Mouse (Mus musculus) hindbrain, embryonic 16.5 days (tissue): ENCODE data around the gene Oxsr1. TPM values are rescaled to one million over a fixed set of nuclear protein-coding genes. Genes with fewer than 3 reads are reported as not detected.
A peak's percentile ranks its signal among the peaks of the same experiment; 100 is the strongest.
"Not testable (repeated sequence)": the region's sequence is repeated elsewhere in the genome, so short reads cannot be mapped to it uniquely, and the experiment has no call there.

ENCODE experiments used
- ATAC-seq: fragments of 200-750 bp; cut with Nextera tagmentation; 2 replicates; pipeline ENCODE4 v1.8.0; 2017; ENCODE audit warnings: moderate TSS enrichment, moderate library complexity
- H3K27ac ChIP-seq: fragments of 300-500 bp; sonication (generic); 2 replicates; pipeline ENCODE4 v1.5.1; 2014; ENCODE audit warnings: low read depth, mild to moderate bottlenecking, control low read depth, low read length, moderate library complexity
- H3K27me3 ChIP-seq: fragments of 300-500 bp; sonication (generic); replicated peaks from 2 replicates; pipeline ENCODE4 v1.6.1; 2014; ENCODE audit warnings: low read length; ENCODE audit not compliant: control insufficient read depth, insufficient read depth
- H3K36me3 ChIP-seq: fragments of 300-500 bp; sonication (generic); 2 replicates; pipeline ENCODE4 v1.6.1; 2014; ENCODE audit warnings: mild to moderate bottlenecking, low read length, moderate library complexity, mixed read lengths; ENCODE audit not compliant: control insufficient read depth, insufficient read depth
- H3K4me1 ChIP-seq: fragments of 300-500 bp; sonication (generic); 2 replicates; pipeline ENCODE4 v1.6.1; 2014; ENCODE audit warnings: low read depth, low read length; ENCODE audit not compliant: control insufficient read depth, insufficient read depth
- H3K4me2 ChIP-seq: fragments of 300-500 bp; sonication (generic); 2 replicates; pipeline ENCODE4 v1.6.1; 2014; ENCODE audit warnings: mild to moderate bottlenecking, low read length, control low read depth, moderate library complexity
- H3K4me3 ChIP-seq: fragments of 300-500 bp; sonication (generic); 2 replicates; pipeline ENCODE4 v1.5.1; 2014; ENCODE audit warnings: mild to moderate bottlenecking, low read length, control low read depth, moderate library complexity
- H3K9ac ChIP-seq: fragments of 300-500 bp; sonication (generic); 2 replicates; pipeline ENCODE4 v1.6.1; 2014; ENCODE audit warnings: low read depth, mild to moderate bottlenecking, control low read depth, low read length, moderate library complexity
- H3K9me3 ChIP-seq: fragments of 300-500 bp; sonication (generic); 2 replicates; pipeline ENCODE4 v1.6.1; 2014; ENCODE audit warnings: mild to moderate bottlenecking, low read length, moderate library complexity; ENCODE audit not compliant: control insufficient read depth
- WGBS: fragments of 180-500 bp; shearing (Covaris S2); extraction: QIAGEN DNeasy Blood & Tissue Kit; methylation state at CpG from one replicate; pipeline ENCODE4 v1.1.7; 2014; 5-methylcytosine and 5-hydroxymethylcytosine counted together
- polyA plus RNA-seq: library from polyadenylated mRNA; unstranded; fragments of >200 nt; fragmentation: Nextera tagmentation; extraction: Ambion mirVana; gene quantifications from 2 replicates; pipeline ENCODE4 v1.2.1, GENCODE M21; 2015

Oxsr1 gene
- polyA plus RNA-seq = 12.1 and 12.8 TPM in 2 replicates

DNA sequence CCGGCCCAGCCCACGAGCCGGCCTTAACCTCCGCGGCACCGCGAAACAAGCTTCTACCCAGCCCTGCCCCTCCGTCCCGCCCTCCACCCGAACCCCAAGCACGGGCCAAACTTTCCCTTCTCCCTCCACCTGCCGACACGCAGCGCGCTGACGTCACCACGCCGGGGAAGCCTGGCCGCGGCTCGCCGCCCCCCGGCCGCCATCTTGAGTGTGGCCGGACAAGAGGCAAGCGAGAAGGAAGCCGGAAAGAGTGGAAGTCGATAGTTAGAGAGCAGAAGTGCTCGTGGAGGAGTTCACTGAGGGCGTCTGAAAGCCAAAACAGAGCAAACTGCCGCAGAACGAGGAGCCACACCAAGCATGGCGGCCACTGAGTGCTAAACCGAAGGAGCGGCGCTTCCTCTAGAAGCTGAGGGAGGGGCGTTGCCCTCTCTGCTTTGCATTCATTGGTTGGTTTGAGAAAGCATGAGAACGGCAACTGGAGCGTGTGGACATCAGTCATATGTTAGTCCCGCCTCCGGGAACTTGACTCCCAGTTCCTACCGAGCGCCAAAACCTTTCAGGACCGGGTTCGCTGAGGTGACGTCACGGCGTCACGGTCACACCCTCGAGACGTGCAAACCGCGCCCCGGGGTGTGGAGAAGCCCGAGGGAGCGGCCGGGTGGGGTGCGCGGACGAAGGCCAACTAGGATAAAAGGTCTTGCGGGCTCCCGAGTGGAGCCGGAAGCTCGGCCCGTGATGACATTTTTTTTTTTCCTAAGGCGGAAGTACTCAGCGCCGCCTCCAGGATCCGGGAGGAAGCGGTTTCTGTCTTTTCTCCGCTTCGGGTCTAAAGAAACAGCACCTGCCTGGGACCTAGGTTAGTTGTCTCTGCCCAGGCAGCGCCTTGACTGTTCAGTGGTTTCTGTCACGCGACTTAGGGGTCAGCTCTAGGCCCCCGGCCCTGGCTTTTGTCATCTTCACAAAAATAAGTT lies at the start of gene Oxsr1:
Gene Oxsr1, minus strand, starts transcription at position 139 of the 971 bp plus-strand sequence.
- peak within 1 kb of the TSS; percentile 96 for H3K4me3 ChIP-seq
- no peaks in the 10 kb centered on the region for H3K27me3 ChIP-seq
- peak within 1 kb of the TSS; percentile 89 for H3K9ac ChIP-seq
- peak within 1 kb of the TSS; percentile 94 for H3K27ac ChIP-seq
- WGBS = under 1% methylated on average over 76 of the region's 76 CpGs
- H3K36me3 ChIP-seq = no peaks in the 10 kb centered on the region
- H3K4me2 ChIP-seq = peak within 1 kb of the TSS; percentile 87
- peak; percentile 98 for ATAC-seq
- H3K4me1 ChIP-seq = peaks cover 20% of the 10 kb centered on the region
- no peaks in the 10 kb centered on the region for H3K9me3 ChIP-seq

DNA sequence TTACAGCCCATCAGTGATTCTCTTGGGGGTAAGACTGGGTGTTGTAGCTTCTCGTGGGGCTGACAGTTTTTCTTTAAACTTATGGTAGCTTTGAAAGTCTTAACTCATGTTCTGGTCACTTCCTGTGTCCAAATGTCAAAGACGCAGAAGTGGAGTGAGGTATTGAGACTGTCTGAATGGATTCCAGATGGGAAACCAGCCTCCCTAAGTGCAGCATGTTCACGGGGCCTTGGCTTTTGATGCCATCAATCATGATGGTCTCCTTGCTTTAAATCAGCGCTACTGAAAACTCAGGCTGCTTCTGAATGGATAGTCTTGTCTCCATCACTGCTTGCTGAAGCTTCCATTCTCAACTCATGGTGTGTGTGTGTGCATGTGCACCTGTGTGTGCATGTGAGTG lies 49.0 kb upstream of the Oxsr1 start:
- no peak for ATAC-seq
- Histone ChIP-seq H3K9me3 (no peaks in the 10 kb centered on the region), H3K27ac (no peak overlapping the region), H3K4me3 (no peak overlapping the region), H3K27me3 (no peaks in the 10 kb centered on the region), H3K36me3 (no peaks in the 10 kb centered on the region), H3K4me1 (no peaks in the 10 kb centered on the region), H3K9ac (no peak overlapping the region), H3K4me2 (no peak overlapping the region)
- WGBS = 70% methylated on average over 4 of the region's 4 CpGs

DNA sequence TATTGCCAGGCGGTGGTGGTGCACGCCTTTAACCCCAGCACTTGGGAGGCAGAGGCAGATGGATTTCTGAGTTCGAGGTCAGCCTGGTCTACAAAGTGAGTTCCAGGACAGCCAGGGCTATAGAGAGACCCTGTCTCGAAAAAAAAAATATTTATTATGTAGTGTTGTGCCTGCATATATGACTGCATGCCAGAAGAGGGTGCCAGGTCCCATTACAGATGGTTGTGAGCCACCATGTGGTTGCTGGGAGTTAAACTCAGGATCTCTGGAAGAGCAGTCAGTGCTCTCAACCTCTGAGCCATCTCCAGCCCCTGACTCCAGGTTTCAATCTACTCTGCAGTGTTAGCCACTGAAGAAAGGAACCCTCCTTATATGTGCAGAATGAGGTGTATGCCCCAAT lies 48.5 kb upstream of the Oxsr1 start:
- H3K4me2 ChIP-seq, ATAC-seq, H3K27me3 ChIP-seq, H3K9me3 ChIP-seq, H3K4me3 ChIP-seq, H3K9ac ChIP-seq, H3K36me3 ChIP-seq, H3K27ac ChIP-seq, H3K4me1 ChIP-seq: not testable (repeated sequence)
- 85% methylated on average over 4 of the region's 4 CpGs for WGBS

DNA sequence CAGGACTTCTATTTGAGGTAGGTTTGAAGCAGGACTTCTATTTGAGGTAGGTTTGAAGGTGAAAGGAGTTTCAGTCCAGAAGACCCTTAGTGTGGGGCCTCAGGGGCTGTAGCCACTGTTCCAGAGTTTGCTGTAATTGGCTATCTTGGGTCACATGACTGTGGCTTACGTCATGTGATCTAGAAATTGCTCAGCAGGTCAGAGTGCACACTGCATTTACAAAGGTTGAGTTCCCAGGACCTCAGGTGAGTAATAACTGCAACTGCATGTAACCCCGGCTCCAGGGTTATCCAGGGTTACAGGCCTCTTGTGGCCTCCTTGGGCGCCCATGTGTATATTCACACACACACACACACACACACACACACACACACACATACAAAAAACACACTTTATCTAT lies 46.1 kb upstream of the Oxsr1 start:
- Histone ChIP-seq H3K27ac (no peak overlapping the region), H3K9me3 (no peaks in the 10 kb centered on the region), H3K4me3 (no peak overlapping the region), H3K27me3 (no peaks in the 10 kb centered on the region), H3K36me3 (no peaks in the 10 kb centered on the region), H3K4me1 (no peaks in the 10 kb centered on the region), H3K9ac (no peak overlapping the region), H3K4me2 (no peak overlapping the region)
- ATAC-seq = no peak
- 94% methylated on average over 3 of the region's 3 CpGs for WGBS

DNA sequence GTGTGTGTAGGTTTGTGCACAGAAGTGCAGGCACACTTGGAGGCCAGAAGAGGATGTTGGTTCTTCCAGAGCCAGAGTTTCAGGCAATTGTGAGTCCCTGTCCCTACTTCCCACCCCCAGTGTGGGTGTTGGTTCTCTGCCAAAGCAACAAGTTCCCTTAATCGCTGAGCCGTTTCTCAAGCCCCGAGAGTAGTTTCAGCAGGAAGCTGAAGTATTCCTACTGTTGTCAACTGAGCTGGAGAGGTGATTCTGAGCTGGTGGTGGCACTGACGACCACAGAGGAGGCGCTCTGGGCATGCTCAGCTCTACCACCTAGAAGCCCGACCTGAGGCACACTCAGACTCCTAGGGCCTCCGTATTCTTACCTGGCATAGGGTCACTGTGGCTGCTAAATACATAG lies 43.1 kb upstream of the Oxsr1 start, which contains the start of gene Slc22a14:
Gene Slc22a14, minus strand, starts transcription at position 270 of the 400 bp plus-strand sequence.
- Histone ChIP-seq H3K27me3 (no peaks in the 10 kb centered on the region), H3K4me2 (no peak within 1 kb of the TSS), H3K4me1 (no peaks in the 10 kb centered on the region), H3K9ac (no peak within 1 kb of the TSS), H3K36me3 (no peaks in the 10 kb centered on the region), H3K4me3 (no peak within 1 kb of the TSS), H3K9me3 (no peaks in the 10 kb centered on the region), H3K27ac (no peak within 1 kb of the TSS)
- ATAC-seq = no peak
- 68% methylated on average over 7 of the region's 7 CpGs for WGBS

DNA sequence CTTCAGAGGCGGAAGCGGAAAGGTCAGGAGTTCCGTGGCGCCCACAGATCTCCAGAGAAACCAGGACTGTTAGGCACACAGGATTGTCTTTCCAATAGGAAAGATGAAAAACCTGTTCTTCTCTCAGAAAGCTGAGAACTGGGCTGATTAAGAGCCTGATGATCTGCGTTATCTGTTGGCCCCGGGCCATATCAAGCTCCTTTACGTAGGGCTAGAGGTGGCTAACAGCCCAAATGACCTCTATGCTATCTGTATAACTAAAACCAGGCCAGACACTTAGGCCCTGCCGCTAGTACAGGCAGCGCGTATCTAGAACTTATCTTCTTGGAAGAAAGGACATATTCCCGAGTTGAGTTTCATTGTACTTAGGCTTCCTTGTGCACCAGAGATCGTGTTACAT lies 41.0 kb upstream of the Oxsr1 start:
- 91% methylated on average over 12 of the region's 12 CpGs for WGBS
- Histone ChIP-seq H3K4me3 (no peak overlapping the region), H3K36me3 (no peaks in the 10 kb centered on the region), H3K9ac (no peak overlapping the region), H3K27me3 (no peaks in the 10 kb centered on the region), H3K9me3 (no peaks in the 10 kb centered on the region), H3K27ac (no peak overlapping the region), H3K4me2 (no peak overlapping the region), H3K4me1 (no peaks in the 10 kb centered on the region)
- ATAC-seq = no peak

DNA sequence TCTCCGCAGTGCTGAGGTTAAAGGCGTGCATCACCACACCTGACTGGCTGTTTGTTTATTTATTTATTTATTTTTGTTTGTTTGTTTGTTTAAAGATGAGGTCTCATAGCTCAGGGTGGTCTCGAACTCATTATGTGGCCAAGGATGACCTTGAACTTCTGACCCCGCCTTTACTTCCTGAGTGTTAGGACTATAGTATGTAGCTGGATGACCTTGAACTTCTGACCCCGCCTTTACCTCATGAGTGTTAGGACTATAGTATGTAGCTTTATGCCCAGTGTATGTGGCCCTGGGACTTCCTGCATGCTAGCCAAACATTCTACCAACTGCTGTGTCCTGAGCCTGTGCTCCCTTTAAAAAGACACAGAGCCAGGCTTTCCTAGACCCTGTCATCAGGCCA lies 39.2 kb upstream of the Oxsr1 start:
- ATAC-seq = no peak
- H3K9me3 ChIP-seq = no peaks in the 10 kb centered on the region
- no peaks in the 10 kb centered on the region for H3K27me3 ChIP-seq
- no peak overlapping the region for H3K4me2 ChIP-seq
- H3K27ac ChIP-seq = no peak overlapping the region
- H3K4me1 ChIP-seq = peaks cover 4% of the 10 kb centered on the region; the same call in 1 of the 2 replicates
- H3K9ac ChIP-seq = no peak overlapping the region
- 92% methylated on average over 5 of the region's 5 CpGs for WGBS
- H3K36me3 ChIP-seq = no peaks in the 10 kb centered on the region
- no peak overlapping the region for H3K4me3 ChIP-seq

DNA sequence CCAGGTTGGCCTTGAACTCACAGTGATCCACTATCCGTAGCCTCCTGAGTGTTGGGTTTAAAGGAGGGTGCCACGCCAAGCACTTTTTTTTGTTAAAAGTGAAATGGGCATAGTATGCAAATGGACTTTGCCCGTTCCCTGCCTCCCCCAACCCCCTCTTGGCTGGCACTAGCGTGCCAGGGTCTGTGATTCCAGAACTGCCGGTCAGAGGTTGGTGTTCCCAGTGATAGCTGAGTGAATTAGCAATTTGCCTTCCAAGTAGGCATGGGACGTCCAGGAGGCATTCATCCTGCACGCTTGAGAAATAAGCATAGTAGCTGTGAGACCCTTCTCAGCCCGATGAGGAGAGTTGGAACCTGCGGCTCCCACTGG lies 35.8 kb upstream of the Oxsr1 start:
- Histone ChIP-seq H3K4me3 (peak overlapping the region; percentile 75), H3K4me1 (peaks cover 4% of the 10 kb centered on the region; the same call in 1 of the 2 replicates), H3K9ac (peak overlapping the region; percentile 80; the same call in 1 of the 2 replicates), H3K9me3 (no peaks in the 10 kb centered on the region), H3K36me3 (no peaks in the 10 kb centered on the region), H3K27ac (no peak overlapping the region), H3K4me2 (peak overlapping the region; percentile 72), H3K27me3 (no peaks in the 10 kb centered on the region)
- ATAC-seq = no peak
- 33% methylated on average over 9 of the region's 9 CpGs for WGBS

DNA sequence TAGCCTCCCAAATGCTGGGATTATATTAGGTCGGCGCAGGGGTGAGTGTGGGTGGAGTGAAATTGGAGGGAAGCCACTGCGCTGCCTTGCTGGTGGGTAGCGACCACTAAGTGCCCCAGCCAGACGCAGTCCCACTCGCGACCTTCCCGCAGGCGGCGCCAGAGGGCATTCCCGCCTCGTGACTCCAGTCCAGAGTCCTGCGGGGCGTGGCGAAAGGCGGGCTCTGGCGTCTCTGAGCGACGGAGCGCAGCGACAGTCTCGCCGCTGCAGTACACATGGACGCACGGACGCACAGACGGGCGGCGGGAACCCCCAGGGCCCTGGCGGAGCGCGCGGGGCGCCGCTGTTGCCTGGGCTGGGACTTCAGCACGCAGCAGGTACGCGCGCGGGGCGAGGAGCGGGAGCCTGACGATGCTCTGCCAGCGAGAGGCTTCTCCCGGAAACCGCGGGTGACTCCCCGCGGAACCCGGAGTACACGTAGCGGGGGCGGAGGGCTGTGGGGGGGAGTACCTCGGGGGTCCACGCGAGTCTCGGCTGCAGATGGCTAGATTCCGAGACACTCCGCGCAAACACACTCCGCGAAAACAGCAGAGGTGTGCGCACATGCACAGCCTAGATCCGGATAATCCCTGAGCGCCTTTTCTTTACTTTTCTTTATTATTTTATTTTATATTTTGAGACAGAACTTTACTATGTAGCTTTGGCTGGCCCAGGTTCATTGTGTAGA lies 35.3 kb upstream of the Oxsr1 start, which contains the start of gene Xylb:
Gene Xylb, plus strand, starts transcription at position 51 of the 727 bp plus-strand sequence.
- WGBS = 2% methylated on average over 61 of the region's 65 CpGs
- peak within 1 kb of the TSS; percentile 10; the same call in 1 of the 2 replicates for H3K27ac ChIP-seq
- H3K9me3 ChIP-seq = no peaks in the 10 kb centered on the region
- peak; percentile 90 for ATAC-seq
- peak within 1 kb of the TSS; percentile 72 for H3K4me2 ChIP-seq
- H3K4me3 ChIP-seq = peak within 1 kb of the TSS; percentile 75
- H3K27me3 ChIP-seq = no peaks in the 10 kb centered on the region
- H3K9ac ChIP-seq = peak within 1 kb of the TSS; percentile 80
- peaks cover 4% of the 10 kb centered on the region; the same call in 1 of the 2 replicates for H3K4me1 ChIP-seq
- no peaks in the 10 kb centered on the region for H3K36me3 ChIP-seq
